Comparison of ENCODE assay signal across 12 mouse cellular contexts in genomic region chr11:69078805-69079438, GRCm38 (mm10). TPM values are rescaled to one million over a fixed set of nuclear protein-coding genes. Genes with fewer than 3 reads are reported as not detected.
DNase-seq lines count a peak whose midpoint lies in the region; ATAC-seq and TF ChIP-seq lines count a peak whose summit lies in the region.
"Had no signal": no experiment of that assay in that cellular context is flagged by ENCODE, and none has a peak within 500 bp of the region (broad histone marks: within the 10 kb centered on the region; RNA-seq: fewer than 3 reads in every experiment).

No protein-coding gene starts in this region.

- H3ac ChIP-seq in C2C12 (ENCODE audit: control insufficient read depth, insufficient read length, low read depth), result no peak overlapping the region

- H3K79me3 ChIP-seq in C2C12 (ENCODE audit: low read depth), result no peaks in the 10 kb centered on the region

- no peak overlapping the region for H3K9ac ChIP-seq in kidney, embryonic 14.5 days (ENCODE audit: low read depth, low read length)
- no peak overlapping the region for H3K9ac ChIP-seq in kidney, embryonic 16.5 days (replicated peaks; ENCODE audit: low read length)
- no peak overlapping the region for H3K9ac ChIP-seq in liver, embryonic 15.5 days
- no peak overlapping the region for H3K9ac ChIP-seq in hindbrain, embryonic 12.5 days
- H3K9ac ChIP-seq: embryonic facial prominence, embryonic 13.5 days; neural tube, embryonic 12.5 days; stomach, embryonic 15.5 days had no signal

- no peaks in the 10 kb centered on the region for H3K27me3 ChIP-seq in kidney, embryonic 14.5 days (ENCODE audit: control insufficient read depth, insufficient read depth, low read length)
- H3K27me3 ChIP-seq in kidney, embryonic 16.5 days (ENCODE audit: insufficient read depth, low read length), result no peaks in the 10 kb centered on the region
- no peaks in the 10 kb centered on the region for H3K27me3 ChIP-seq in C2C12 (ENCODE audit: control insufficient read depth, insufficient read depth, insufficient read length)
- H3K27me3 ChIP-seq in liver, embryonic 15.5 days, result peaks cover 6% of the 10 kb centered on the region; the same call in 1 of the 2 replicates
- no peaks in the 10 kb centered on the region for H3K27me3 ChIP-seq in hindbrain, embryonic 12.5 days
- H3K27me3 ChIP-seq: embryonic facial prominence, embryonic 13.5 days; neural tube, embryonic 12.5 days; stomach, embryonic 15.5 days had no signal

- peak; percentile 40; the same call in 1 of the 2 replicates for ATAC-seq in kidney, embryonic 14.5 days (ENCODE audit: low FRiP score, low TSS enrichment)
- no peak for ATAC-seq in kidney, embryonic 16.5 days (ENCODE audit: low FRiP score, low TSS enrichment)
- ATAC-seq in liver, embryonic 15.5 days (ENCODE audit: insufficient read depth), result 0 out of 2 replicates have a peak, but pooled peaks have one; percentile 36
- no peak for ATAC-seq in hindbrain, embryonic 12.5 days (ENCODE audit: low FRiP score)

- H3K4me1 ChIP-seq in kidney, embryonic 14.5 days (ENCODE audit: control insufficient read depth, insufficient read depth, low read length), result peaks cover 10% of the 10 kb centered on the region; the same call in 1 of the 2 replicates
- peaks cover 8% of the 10 kb centered on the region for H3K4me1 ChIP-seq in kidney, embryonic 16.5 days (ENCODE audit: insufficient read depth, low read length)
- H3K4me1 ChIP-seq in liver, embryonic 15.5 days (replicated peaks), result peaks cover 20% of the 10 kb centered on the region
- no peaks in the 10 kb centered on the region for H3K4me1 ChIP-seq in hindbrain, embryonic 12.5 days
- H3K4me1 ChIP-seq: neural tube, embryonic 12.5 days had no signal

- no peak overlapping the region for H3K4me2 ChIP-seq in kidney, embryonic 14.5 days (replicated peaks; ENCODE audit: low read depth, low read length)
- H3K4me2 ChIP-seq in kidney, embryonic 16.5 days (replicated peaks; ENCODE audit: low read depth, low read length), result no peak overlapping the region
- H3K4me2 ChIP-seq in liver, embryonic 15.5 days, result no peak overlapping the region
- H3K4me2 ChIP-seq in hindbrain, embryonic 12.5 days (replicated peaks), result no peak overlapping the region
- H3K4me2 ChIP-seq: embryonic facial prominence, embryonic 13.5 days; neural tube, embryonic 12.5 days; stomach, embryonic 15.5 days had no signal

- no peaks in the 10 kb centered on the region for H3K79me2 ChIP-seq in C2C12 (ENCODE audit: control insufficient read depth, insufficient read depth)

- no peaks in the 10 kb centered on the region for H3K9me3 ChIP-seq in kidney, embryonic 14.5 days (ENCODE audit: control insufficient read depth, low read length)
- no peaks in the 10 kb centered on the region for H3K9me3 ChIP-seq in kidney, embryonic 16.5 days (ENCODE audit: low read length)
- no peaks in the 10 kb centered on the region for H3K9me3 ChIP-seq in liver, embryonic 15.5 days (replicated peaks)
- no peaks in the 10 kb centered on the region for H3K9me3 ChIP-seq in hindbrain, embryonic 12.5 days (replicated peaks)
- H3K9me3 ChIP-seq: embryonic facial prominence, embryonic 13.5 days; neural tube, embryonic 12.5 days; stomach, embryonic 15.5 days had no signal

- DNase-seq in 416B (ENCODE audit: low read depth), result peak; percentile 93
- DNase-seq in cerebellum, postnatal 10 days, result no peak
- DNase-seq: layer of hippocampus, postnatal 36 days; lung, postnatal 14 days had no signal

- 38% methylated on average over 5 of the region's 5 CpGs for WGBS in kidney, embryonic 14.5 days
- WGBS in kidney, embryonic 16.5 days, result 43% methylated on average over 5 of the region's 5 CpGs
- WGBS in liver, embryonic 15.5 days (ENCODE audit: insufficient replicate concordance), result 45% methylated on average over 5 of the region's 5 CpGs
- 85% methylated on average over 5 of the region's 5 CpGs for WGBS in hindbrain, embryonic 12.5 days

- H3K36me3 ChIP-seq in kidney, embryonic 14.5 days (ENCODE audit: control insufficient read depth, insufficient read depth, low read length), result no peaks in the 10 kb centered on the region
- no peaks in the 10 kb centered on the region for H3K36me3 ChIP-seq in kidney, embryonic 16.5 days (ENCODE audit: insufficient read depth, low read length)
- no peaks in the 10 kb centered on the region for H3K36me3 ChIP-seq in C2C12 (ENCODE audit: control insufficient read depth, insufficient read depth)
- no peaks in the 10 kb centered on the region for H3K36me3 ChIP-seq in liver, embryonic 15.5 days (replicated peaks)
- no peaks in the 10 kb centered on the region for H3K36me3 ChIP-seq in hindbrain, embryonic 12.5 days
- H3K36me3 ChIP-seq: embryonic facial prominence, embryonic 13.5 days; neural tube, embryonic 12.5 days; stomach, embryonic 15.5 days had no signal

- no peak for TF ChIP-seq CTCF in C2C12 (IDR thresholded peaks at IDR 0.05; ENCODE audit: control insufficient read depth, insufficient read depth, insufficient read length)

- no peak overlapping the region for H3K27ac ChIP-seq in kidney, embryonic 14.5 days (ENCODE audit: low read depth, low read length)
- no peak overlapping the region for H3K27ac ChIP-seq in kidney, embryonic 16.5 days (ENCODE audit: low read length)
- H3K27ac ChIP-seq in liver, embryonic 15.5 days (replicated peaks), result no peak overlapping the region
- H3K27ac ChIP-seq in hindbrain, embryonic 12.5 days, result no peak overlapping the region
- H3K27ac ChIP-seq: embryonic facial prominence, embryonic 13.5 days; neural tube, embryonic 12.5 days; stomach, embryonic 15.5 days had no signal

- H3K4me3 ChIP-seq in kidney, embryonic 14.5 days (ENCODE audit: low read length), result no peak overlapping the region
- H3K4me3 ChIP-seq in kidney, embryonic 16.5 days (ENCODE audit: low read length), result no peak overlapping the region
- no peak overlapping the region for H3K4me3 ChIP-seq in C2C12 (ENCODE audit: insufficient read depth, poor library complexity, severe bottlenecking)
- H3K4me3 ChIP-seq in liver, embryonic 15.5 days (replicated peaks), result no peak overlapping the region
- H3K4me3 ChIP-seq in hindbrain, embryonic 12.5 days, result no peak overlapping the region
- H3K4me3 ChIP-seq: embryonic facial prominence, embryonic 13.5 days; neural tube, embryonic 12.5 days; stomach, embryonic 15.5 days had no signal

TF ChIP-seq in C2C12, 6 proteins besides CTCF, POLR2A, EP300 and RAD21:
- TF ChIP-seq MYOD1 (IDR thresholded peaks at IDR 0.05; ENCODE audit: control insufficient read depth, insufficient read length, low read depth) (no peak), MYOG (IDR thresholded peaks at IDR 0.05; ENCODE audit: control insufficient read depth, extremely low read depth, insufficient read length) (no peak), MAX (IDR thresholded peaks at IDR 0.05) (peak; percentile 66), CEBPB (IDR thresholded peaks at IDR 0.05; ENCODE audit: low read depth) (no peak), USF1 (IDR thresholded peaks at IDR 0.05; ENCODE audit: low read depth) (no peak), FOSL1 (IDR thresholded peaks at IDR 0.05; ENCODE audit: insufficient read depth, low read length, poor library complexity, severe bottlenecking) (peak; percentile 36)
TF ChIP-seq in C2C12: peak in this region for 2.

RNA-seq across cellular contexts. Expression of gene Tmem107, which starts 8.3 kb away (rescaled TPM):
- 62.2 and 73.8 TPM in 2 replicates for polyA plus RNA-seq in kidney, embryonic 14.5 days (2014; fragmentation: Nextera tagmentation; extraction: Ambion mirVana)
- 61.0 and 68.1 TPM in 2 replicates for polyA plus RNA-seq in kidney, embryonic 16.5 days (2015; fragmentation: Nextera tagmentation; extraction: Ambion mirVana)
- polyA plus RNA-seq in C2C12 (2012; fragmentation: generic; extraction: Trizol), result 41.9 TPM
- 20.2 and 21.6 TPM in 2 replicates for polyA plus RNA-seq in liver, embryonic 15.5 days (2015; fragmentation: Nextera tagmentation; extraction: Ambion mirVana)
- polyA plus RNA-seq in hindbrain, embryonic 12.5 days (2016; fragmentation: Nextera tagmentation; extraction: Ambion mirVana), result 39.4 and 45.1 TPM in 2 replicates

RNA-seq across cellular contexts. Expression of gene Vamp2, which starts 9.4 kb away (rescaled TPM):
- polyA plus RNA-seq in kidney, embryonic 14.5 days (2014; fragmentation: Nextera tagmentation; extraction: Ambion mirVana), result 57.5 and 86.5 TPM in 2 replicates
- polyA plus RNA-seq in kidney, embryonic 16.5 days (2015; fragmentation: Nextera tagmentation; extraction: Ambion mirVana), result 81.5 and 114 TPM in 2 replicates
- 20.9 TPM for polyA plus RNA-seq in C2C12 (2012; fragmentation: generic; extraction: Trizol)
- polyA plus RNA-seq in liver, embryonic 15.5 days (2015; fragmentation: Nextera tagmentation; extraction: Ambion mirVana), result 14.9 and 19.6 TPM in 2 replicates
- polyA plus RNA-seq in hindbrain, embryonic 12.5 days (2016; fragmentation: Nextera tagmentation; extraction: Ambion mirVana), result 140 and 159 TPM in 2 replicates

RNA-seq across cellular contexts. Expression of gene Per1, which starts 16.1 kb away (rescaled TPM):
- 6.1 and 8.9 TPM in 2 replicates for polyA plus RNA-seq in kidney, embryonic 14.5 days (2014; fragmentation: Nextera tagmentation; extraction: Ambion mirVana)
- 11.4 and 15.6 TPM in 2 replicates for polyA plus RNA-seq in kidney, embryonic 16.5 days (2015; fragmentation: Nextera tagmentation; extraction: Ambion mirVana)
- polyA plus RNA-seq in C2C12 (2012; fragmentation: generic; extraction: Trizol), result 4.5 TPM
- 6.4 and 7.6 TPM in 2 replicates for polyA plus RNA-seq in liver, embryonic 15.5 days (2015; fragmentation: Nextera tagmentation; extraction: Ambion mirVana)
- 9.8 and 11.6 TPM in 2 replicates for polyA plus RNA-seq in hindbrain, embryonic 12.5 days (2016; fragmentation: Nextera tagmentation; extraction: Ambion mirVana)

RNA-seq across cellular contexts. Expression of gene Borcs6, which starts 19.4 kb away (rescaled TPM):
- 6.6 and 7.5 TPM in 2 replicates for polyA plus RNA-seq in kidney, embryonic 14.5 days (2014; fragmentation: Nextera tagmentation; extraction: Ambion mirVana)
- polyA plus RNA-seq in kidney, embryonic 16.5 days (2015; fragmentation: Nextera tagmentation; extraction: Ambion mirVana), result 8.0 and 9.1 TPM in 2 replicates
- 14.3 TPM for polyA plus RNA-seq in C2C12 (2012; fragmentation: generic; extraction: Trizol)
- polyA plus RNA-seq in liver, embryonic 15.5 days (2015; fragmentation: Nextera tagmentation; extraction: Ambion mirVana), result 4.3 and 5.3 TPM in 2 replicates
- polyA plus RNA-seq in hindbrain, embryonic 12.5 days (2016; fragmentation: Nextera tagmentation; extraction: Ambion mirVana), result 15.8 and 16.6 TPM in 2 replicates

RNA-seq across cellular contexts. Expression of gene Aurkb, which starts 33.5 kb away (rescaled TPM):
- polyA plus RNA-seq in kidney, embryonic 14.5 days (2014; fragmentation: Nextera tagmentation; extraction: Ambion mirVana), result 145 and 155 TPM in 2 replicates
- 176 and 177 TPM in 2 replicates for polyA plus RNA-seq in kidney, embryonic 16.5 days (2015; fragmentation: Nextera tagmentation; extraction: Ambion mirVana)
- polyA plus RNA-seq in C2C12 (2012; fragmentation: generic; extraction: Trizol), result 76.6 TPM
- 111 and 115 TPM in 2 replicates for polyA plus RNA-seq in liver, embryonic 15.5 days (2015; fragmentation: Nextera tagmentation; extraction: Ambion mirVana)
- polyA plus RNA-seq in hindbrain, embryonic 12.5 days (2016; fragmentation: Nextera tagmentation; extraction: Ambion mirVana), result 95.5 and 100 TPM in 2 replicates

Comparison
In these comparisons a context has a peak if more than half of its experiments do, and no peak if none do; other contexts are left out.
1. ATAC-seq: peak in kidney, embryonic 14.5 days (single experiment) and liver, embryonic 15.5 days (single experiment); none in kidney, embryonic 16.5 days (single experiment) and hindbrain, embryonic 12.5 days (single experiment).